Mouse (Mus musculus): ENCODE results near the gene Map9.

DNA sequence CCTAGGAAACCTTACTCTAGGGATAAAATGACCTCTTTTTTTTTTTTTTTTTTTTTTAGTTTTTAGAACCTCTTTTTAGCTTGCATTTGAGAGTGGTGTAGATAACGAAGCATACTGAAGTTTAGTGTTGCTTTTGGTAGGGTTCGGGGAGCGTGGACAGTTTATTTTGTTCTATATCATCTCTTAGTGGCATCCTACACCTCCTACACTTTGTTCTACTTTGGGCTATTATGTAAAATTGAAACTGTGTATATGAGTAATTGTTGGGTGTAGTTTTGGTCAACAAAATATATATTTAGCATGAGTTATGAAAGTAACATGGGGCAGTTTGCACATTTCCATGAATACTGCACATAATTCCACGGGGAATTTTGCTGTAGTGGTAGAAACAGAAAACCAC, 42.1 kb upstream of the Map9 start:
- no peak for TF ChIP-seq POLR2A (IDR thresholded peaks at IDR 0.05; ENCODE audit: insufficient read length, low read depth)
- no peak for TF ChIP-seq SRF (IDR thresholded peaks at IDR 0.05; ENCODE audit: control insufficient read depth, insufficient read length, low read depth)
- TF ChIP-seq POLR2AphosphoS2 (IDR thresholded peaks at IDR 0.05; ENCODE audit: insufficient read length, low read depth) = no peak
- no peak for TF ChIP-seq MAX (IDR thresholded peaks at IDR 0.05; ENCODE audit: low read depth)
- TF ChIP-seq E2F4 (IDR thresholded peaks at IDR 0.05; ENCODE audit: insufficient read depth) = no peak
- no peak for TF ChIP-seq USF1 (IDR thresholded peaks at IDR 0.05; ENCODE audit: low read depth)
- TF ChIP-seq TCF12 (IDR thresholded peaks at IDR 0.05; ENCODE audit: insufficient read depth, poor library complexity, severe bottlenecking) = no peak
- TF ChIP-seq REST (IDR thresholded peaks at IDR 0.05; ENCODE audit: insufficient read depth, insufficient read length) = no peak
- no peak for TF ChIP-seq CEBPB (IDR thresholded peaks at IDR 0.05; ENCODE audit: insufficient read depth, poor library complexity, severe bottlenecking)

Measured in myocyte (in vitro differentiated cells).